Mouse (Mus musculus) bone marrow macrophage, adult 2 months (primary cell): ENCODE measurements around the gene Agap1.

ENCODE experiments used
- CTCF ChIP-seq: IDR thresholded peaks from 2 replicates; pipeline ENCODE4 v1.5.1; 2012; ENCODE audit warnings: low read depth, mild to moderate bottlenecking, low read length, moderate library complexity
- POLR2A ChIP-seq: IDR thresholded peaks from 2 replicates; pipeline ENCODE4 v1.6.1; 2012; ENCODE audit warnings: mild to moderate bottlenecking, low read depth, low read length, borderline replicate concordance

GRCm38 (mm10) chr1:89935493-89936348 is 481.1 kb downstream of the Agap1 start:
- TF ChIP-seq POLR2A (no peak), CTCF (no peak)
